Mouse (Mus musculus) cerebellum, adult 2 months (tissue): ENCODE data around the gene Khk.

ENCODE experiments used
- CTCF ChIP-seq: fragments of 200-500 bp; IDR thresholded peaks from 2 replicates; pipeline ENCODE4 v1.5.1; 2011; ENCODE audit warnings: low read depth, mild to moderate bottlenecking, control low read depth, low read length, moderate library complexity, borderline replicate concordance; ENCODE audit not compliant: insufficient read depth
- POLR2A ChIP-seq: fragments of 200-500 bp; IDR thresholded peaks from 2 replicates; pipeline ENCODE4 v1.6.1; 2011; ENCODE audit warnings: low read length, control low read depth, borderline replicate concordance; ENCODE audit not compliant: insufficient read depth

- TF ChIP-seq CTCF: no peak
- TF ChIP-seq POLR2A: no peak
Observed at GRCm38 (mm10) chr5:30916841-30917240, 4.4 kb upstream of the Khk start.
